Mouse (Mus musculus) CH12.LX (cell line): ENCODE measurements at regions not wholly inside any gene's neighbourhood (a gene's known extent, or its start where the extent isn't known, plus 50 kb on each side); places are given as distances from the start of the nearest gene placed in this dataset.

ENCODE experiments used
- EP300 ChIP-seq: IDR thresholded peaks from 2 replicates; pipeline ENCODE4 v1.6.1; 2011; ENCODE audit warnings: low read length, improper control_type of control experiment
- ETS1 ChIP-seq: conservative IDR thresholded peaks from 2 replicates; pipeline ENCODE4 v1.6.1; 2012; ENCODE audit warnings: low read depth, mild to moderate bottlenecking, inconsistent platforms, low read length, improper control_type of control experiment, moderate library complexity
- TBP ChIP-seq: conservative IDR thresholded peaks from 2 replicates; pipeline ENCODE4 v1.6.1; 2011; ENCODE audit warnings: low read depth, low read length, improper control_type of control experiment
- ZKSCAN1 ChIP-seq: IDR thresholded peaks from 2 replicates; pipeline ENCODE4 v1.6.1; 2012; ENCODE audit warnings: low read depth, inconsistent platforms, low read length, improper control_type of control experiment, borderline replicate concordance
- ZNF384 ChIP-seq: IDR thresholded peaks from 2 replicates; pipeline ENCODE4 v1.6.1; 2012; ENCODE audit warnings: low read depth, low read length, improper control_type of control experiment, inconsistent platforms

DNA sequence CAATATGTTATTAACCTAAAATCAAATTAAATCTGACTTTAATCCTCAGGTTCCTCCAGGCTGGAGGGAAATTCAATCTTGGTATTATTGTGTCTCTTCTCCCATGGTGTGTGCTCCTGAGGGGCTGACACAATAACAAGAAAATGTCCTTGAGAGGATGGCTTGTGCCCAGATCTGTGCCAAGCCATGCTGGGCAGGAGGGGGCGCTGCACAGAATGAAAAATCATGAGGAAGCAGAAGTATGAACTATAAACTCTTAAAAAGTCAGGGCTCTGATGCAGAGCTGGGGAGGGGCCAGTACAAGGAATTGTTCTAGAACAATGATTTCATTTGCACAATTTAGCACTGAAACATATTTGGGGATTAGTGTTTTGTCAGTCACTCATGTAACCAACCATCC is 312.5 kb upstream of the Kdm8 start:
- TF ChIP-seq ETS1 (no peak), ZNF384 (no peak), ZKSCAN1 (no peak), EP300 (no peak), TBP (no peak)
